Mouse (Mus musculus): ENCODE results near the gene Olfr51.

DNA sequence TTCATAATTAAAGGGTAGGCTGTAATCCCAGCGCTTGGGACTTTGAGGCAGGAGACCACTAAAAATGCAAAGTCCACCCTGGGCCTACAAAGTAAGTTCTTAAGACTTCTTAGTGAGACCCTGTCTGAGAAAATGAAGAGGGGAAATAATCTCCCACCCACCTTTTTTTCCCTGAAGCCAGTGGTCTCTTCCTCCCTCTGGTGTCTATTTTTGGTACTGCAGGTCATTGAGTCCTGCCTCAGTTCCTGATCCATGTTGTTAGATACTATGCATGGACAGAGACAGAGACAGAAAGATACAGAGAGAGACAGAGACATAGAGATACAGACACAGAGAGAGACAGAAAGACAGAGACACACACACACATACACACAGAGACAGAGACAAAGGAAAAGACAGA is 29.5 kb downstream of the Olfr51 start:
- TF ChIP-seq CTCF (IDR thresholded peaks at IDR 0.05) (peak; percentile 87), EP300 (IDR thresholded peaks at IDR 0.05) (no peak)
